Mouse (Mus musculus): ENCODE results near the gene AI413582. TPM values are rescaled to one million over a fixed set of nuclear protein-coding genes. Genes with fewer than 3 reads are reported as not detected.

AI413582 gene
- total RNA-seq, 2 experiments from 2014 or later = 10.8 to 15.5 TPM

DNA sequence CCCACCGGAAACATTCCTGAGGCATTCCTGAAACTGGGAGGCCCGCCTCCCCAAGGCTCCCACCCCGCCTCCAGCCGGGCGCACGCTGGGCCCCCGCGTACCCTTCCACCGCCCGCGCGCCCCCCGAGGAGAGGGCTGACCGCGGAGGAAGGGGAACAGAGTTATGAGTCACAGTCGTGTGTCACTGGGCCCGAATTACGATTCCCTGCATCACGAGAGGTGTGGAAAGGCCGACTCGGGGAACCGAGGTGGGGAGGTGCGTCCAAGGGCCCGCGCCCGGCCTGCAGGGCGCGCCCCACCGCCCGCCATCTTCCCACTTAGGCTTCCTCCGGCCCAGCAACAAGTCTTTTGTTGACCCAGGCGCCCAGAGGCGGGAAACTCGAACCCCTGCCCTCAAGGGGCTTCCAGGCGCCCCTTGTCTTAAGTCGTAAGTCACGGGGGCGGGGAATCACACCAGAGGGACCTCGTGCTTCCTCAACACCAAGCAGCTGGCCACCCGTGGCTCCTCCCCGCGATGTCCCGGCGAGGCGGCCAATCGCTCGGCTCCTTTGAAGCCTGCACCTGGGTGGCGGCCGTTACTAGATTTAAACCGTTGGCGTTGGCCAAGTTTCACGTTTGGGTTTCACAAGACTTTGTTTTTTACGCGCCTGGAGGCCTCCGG lies 9.9 kb downstream of the AI413582 start:
- peak; percentile 83 for DNase-seq

DNA sequence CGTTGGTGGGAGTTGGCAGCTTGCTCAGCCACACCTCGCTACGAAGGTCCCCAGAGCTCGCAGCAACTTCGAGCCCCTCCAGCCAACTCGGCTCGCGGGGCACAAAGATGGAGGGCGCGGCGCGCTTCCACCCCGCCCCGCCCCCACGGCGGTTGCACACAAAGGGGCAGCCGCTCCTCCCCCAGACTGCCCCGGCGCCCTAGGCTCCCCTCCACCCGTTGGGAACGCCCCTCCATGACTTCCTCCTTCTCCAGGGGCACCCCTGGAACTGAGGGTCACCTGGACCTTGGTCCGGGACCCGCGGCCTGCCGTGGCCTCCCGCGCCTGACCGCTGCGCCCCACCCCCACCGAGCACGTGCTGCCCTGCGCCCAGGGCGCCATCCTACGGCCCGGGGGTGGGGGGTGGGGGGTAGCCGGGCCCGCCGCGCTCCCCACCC lies 10.5 kb downstream of the AI413582 start:
- DNase-seq = peak; percentile 58

DNA sequence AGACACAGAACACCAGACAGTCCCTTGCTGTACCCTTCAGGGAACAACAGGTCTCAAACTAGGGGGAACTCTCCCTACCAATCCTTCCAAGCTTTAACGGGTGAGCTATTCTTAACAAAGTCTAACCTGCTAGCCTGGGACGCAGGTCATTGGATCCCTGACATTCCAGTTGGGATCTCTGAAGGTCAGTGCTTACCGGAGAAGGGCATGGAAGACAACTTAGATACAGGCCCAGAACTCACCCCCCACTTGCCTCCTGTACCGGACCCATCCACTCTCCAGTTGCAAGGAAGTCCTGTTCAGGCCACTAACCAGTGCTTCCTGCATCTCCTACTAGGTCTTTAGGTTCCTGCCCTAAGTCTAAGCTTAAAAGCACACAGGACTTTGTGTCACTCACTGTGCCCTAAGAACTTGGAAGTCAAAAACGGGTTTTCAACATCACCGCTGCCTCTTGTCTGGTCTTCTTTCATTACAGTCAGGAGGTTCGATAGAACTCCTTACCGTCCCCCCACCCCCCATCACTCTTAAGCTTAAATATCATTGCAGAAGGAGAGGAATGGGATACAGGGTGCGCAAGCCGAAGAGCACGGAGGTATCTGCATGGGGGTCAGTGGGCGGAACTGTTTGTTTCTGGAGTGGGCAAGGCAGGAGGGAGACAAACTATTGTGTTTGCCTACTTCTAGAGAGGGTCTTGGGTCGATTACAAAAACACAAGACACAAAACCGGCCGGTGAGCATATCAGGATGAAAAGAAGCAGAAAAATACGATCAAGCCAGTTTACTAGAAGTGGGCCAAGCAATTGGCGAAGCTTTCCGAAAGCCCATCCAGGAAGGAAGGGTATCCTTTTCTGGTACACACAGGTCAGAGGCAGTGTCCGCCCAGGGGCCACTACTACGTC lies 11.2 kb downstream of the AI413582 start:
- DNase-seq = no peak

DNA sequence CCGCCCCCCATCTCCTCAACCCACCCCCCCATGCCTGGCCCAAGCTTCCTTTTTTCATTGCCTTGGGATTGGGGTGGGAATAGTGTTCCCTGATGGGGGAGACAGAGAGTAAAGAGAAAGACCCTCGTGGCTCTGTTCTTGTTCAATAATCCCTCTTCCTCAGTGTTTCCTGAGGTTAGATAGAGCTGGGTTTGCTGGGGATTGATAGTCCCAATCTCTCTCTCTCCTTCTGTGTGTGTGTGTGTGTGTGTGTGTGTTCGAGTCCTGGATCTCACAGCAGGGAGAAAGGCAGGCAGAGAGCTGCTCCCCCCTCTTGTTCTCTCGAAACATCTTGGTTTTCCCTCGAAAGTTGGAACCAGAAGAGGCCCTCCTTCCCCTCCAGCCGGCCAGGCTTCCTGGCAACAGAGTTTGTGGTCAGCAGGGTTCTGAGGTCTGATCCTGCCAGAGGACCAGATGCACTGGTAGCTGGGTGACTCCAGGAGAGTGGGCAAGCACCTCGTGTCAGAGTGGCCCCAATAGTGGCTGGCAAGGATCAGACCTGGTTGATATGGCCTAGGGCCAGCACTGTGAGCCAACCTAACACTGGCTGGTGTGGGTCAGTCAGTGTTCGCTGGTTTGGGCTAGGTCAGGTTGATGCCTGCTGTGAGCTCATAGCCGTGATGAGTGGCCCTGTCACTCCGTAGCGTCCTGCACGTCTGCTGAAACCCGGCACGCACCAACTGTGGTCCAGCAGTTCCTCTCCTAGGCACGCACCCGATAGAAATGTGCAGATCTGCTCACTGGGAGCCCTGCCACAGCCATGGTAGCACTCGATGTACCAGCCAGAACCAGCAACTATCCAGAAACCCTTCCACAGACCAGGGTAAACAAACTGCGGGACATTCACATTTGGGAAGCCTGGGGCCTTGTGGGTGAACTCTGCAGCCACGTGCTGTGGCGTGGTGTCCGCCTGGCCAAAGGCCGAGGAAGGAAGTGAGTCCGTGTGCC lies 13.0 kb downstream of the AI413582 start:
- DNase-seq = no peak

DNA sequence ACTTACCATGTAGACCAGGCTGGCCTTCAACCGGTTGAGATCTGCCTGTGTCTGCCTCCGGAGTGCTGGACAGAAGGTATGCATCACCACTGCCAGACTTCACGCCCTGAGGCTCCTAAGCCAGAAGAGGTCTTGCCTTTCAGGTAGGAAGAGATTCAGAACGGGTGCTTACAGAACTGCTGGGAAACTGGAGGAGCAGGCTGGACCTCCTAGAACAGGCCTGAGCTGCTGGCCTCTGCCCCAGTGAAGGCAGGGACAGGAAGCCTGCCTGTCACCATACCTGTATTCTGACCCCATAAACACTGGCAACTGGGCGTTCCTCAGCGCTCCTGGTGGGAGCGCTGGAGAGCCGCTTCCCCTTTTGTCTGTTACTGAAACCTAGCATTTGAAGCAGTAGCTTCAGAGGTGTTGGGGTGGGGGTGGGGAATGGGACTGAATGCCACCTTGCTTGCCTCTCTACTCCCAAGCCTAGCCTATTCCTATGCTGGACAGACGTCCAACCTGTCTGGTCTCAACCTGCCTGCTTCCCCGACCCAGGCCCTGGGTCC lies 14.1 kb downstream of the AI413582 start:
- DNase-seq = no peak

DNA sequence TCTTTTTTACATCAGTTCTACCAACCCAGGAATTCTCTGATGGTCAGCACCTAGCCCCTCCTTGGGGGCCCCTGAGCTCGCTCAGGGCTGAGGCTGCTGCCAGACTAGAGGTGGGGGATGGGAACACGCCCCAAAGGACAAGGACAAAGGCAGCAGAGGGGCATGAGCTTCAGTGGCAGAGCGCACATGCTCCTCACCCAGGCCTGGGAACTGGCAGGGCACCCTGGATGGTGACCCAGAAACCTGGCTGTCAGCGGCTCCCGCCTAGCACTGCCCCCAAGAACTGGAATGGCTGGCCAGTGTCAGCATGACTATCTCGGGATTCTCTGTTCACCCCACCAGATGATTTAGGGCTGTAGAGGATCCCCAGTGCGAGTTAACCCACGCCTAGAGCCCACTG lies 16.3 kb downstream of the AI413582 start:
- DNase-seq = peak; percentile 51

DNA sequence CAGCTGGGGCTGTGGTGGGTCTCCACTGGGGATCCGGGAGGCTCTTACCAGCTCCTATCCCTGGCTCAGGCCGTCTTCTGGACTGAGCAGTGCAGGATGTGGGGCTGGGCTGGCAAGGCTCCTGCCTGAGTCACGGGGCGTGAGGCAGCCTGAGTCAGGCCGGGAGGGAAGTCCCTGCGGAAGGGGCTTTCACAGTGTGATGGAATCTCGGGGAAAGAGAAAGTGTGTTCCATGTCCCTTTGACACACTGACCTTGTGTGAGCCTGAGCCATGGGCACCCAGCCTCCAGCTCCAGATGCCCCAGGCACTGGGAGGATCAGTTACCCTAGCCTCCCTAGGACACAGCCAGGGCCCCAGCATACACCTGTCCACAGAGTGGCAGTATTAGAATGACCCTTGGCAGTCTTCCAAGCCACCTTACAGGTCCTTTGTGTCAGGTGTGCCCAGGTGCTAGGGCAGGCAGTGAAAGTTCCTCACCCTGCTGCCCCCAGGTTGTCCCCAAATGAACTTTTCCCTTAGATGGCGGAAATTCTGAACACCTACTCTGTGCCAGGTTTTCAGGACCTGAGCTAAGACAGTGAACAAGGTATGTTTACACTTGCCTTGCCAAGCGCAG lies 18.2 kb downstream of the AI413582 start:
- DNase-seq = peak; percentile 84

DNA sequence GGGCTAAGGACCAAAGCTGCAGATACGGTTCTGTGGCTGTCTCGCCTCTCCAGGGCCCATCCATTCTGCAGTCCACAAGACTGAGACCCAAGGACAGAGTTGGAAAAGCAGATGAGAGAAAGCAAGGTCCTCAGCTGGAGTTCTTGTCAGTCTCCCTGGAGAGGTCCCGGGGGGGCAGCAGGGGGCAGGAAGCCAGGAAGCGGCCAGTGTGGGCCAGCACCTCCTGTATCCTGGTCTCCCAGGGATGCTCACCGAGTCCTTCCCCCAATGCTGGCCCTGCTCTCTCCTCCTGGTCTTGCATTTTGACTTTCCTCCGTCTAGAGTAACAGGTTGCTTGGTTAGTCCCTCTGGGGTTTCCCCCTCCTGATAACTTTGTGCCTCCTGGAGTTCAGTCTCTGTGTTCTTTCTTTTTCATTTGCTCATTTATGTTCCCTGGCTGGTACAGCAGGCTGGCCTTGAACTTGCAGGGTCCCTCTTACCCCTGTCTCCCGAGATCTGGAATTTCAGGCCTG lies 18.9 kb downstream of the AI413582 start:
- DNase-seq = no peak

DNA sequence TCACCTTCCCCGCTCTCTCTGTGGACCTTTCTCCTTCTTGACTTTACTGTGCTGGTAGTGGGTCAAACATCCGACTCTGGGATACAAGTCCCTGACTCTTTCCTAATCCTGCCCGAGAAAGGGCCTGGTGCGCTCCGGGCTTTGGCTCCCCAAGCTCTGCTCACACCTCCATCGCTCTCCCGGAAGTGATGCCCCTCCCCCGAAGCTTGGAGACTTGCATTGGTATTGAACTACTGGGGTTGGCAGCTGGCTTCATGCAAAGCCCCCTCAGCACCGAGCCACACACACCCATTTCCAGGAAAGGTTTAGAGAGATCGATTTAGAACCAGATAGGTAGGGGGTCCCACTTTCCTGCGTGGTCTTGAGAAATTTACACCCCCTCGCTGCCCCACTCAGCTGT lies 19.6 kb downstream of the AI413582 start:
- no peak for DNase-seq

DNA sequence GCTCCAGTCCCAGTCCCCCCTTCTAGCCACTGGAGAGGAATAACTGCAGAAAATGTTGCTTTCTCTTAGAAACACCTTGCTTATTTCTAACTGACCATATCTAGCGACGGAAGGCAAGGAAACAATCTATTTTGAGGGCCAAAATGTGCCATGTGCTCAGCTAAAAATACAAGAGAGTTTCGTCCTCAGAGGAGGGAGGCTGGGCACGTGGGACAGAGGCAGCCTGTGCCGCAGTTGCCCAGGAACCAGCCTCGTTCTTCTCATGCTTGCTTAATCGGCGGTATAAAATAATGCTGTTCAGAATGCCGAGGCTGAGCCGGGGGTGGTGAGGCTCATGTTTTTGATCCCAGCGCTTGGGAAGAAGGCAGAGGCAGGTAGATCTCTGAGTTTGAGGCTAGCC lies 21.0 kb downstream of the AI413582 start:
- DNase-seq = no peak

DNA sequence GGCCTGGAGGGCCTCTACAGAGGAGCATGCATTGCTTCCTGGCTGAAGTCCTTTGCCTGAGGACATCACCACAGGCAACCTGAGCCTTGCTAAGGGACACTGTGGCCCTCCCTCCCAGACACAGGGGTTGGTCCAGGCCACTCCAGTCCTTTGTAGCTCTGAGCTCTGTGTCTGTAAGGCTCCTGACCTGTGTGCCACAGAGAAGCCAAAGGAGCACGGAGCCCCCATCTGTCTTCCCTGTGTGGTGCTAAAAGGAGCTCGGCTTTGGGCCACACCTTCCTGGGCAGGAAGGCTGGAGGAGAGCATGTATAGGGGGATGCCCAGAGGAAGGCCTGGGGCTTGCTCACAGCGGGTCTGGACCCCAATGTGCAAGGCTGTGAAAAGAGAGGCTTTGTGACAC lies 23.6 kb downstream of the AI413582 start:
- no peak for DNase-seq

DNA sequence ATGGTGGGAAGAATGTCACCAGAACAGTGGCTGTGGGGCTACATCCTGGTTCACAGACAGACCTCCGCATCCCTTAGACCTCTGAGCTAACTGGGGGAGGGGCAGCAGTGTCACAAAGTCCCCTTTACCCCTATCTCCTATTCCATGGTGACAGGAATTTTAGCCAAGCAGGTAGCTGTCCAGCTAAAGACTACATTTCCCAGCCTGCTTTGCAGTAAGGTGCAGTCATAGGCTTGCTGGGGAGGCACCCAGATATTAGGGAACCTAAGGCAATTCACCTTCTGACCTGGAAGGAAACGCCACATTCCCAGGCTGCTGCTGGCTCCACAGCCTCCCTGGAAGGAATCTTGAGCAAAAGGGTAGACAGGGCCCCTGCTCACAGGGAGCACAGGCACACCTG lies 24.3 kb downstream of the AI413582 start:
- no peak for DNase-seq

DNA sequence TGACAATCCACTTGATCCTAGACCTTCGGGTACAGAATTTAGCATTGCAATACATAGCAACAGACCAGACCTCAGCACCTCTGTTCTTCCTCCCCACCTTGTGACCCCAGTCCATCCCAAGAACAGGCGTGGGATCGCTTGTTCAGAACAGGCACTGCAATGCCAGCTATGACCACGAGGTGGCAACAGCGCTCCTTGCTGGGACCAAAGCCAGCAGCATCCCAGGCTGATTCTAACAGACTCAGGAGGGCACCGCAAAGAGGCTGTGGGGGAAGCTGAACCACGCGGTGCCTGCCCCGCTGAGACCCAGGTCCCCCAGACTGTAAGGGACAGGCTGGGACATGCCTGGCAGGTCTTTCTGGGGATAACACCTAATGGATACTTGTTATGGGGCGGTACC lies 30.8 kb downstream of the AI413582 start:
- DNase-seq = peak; percentile 94

DNA sequence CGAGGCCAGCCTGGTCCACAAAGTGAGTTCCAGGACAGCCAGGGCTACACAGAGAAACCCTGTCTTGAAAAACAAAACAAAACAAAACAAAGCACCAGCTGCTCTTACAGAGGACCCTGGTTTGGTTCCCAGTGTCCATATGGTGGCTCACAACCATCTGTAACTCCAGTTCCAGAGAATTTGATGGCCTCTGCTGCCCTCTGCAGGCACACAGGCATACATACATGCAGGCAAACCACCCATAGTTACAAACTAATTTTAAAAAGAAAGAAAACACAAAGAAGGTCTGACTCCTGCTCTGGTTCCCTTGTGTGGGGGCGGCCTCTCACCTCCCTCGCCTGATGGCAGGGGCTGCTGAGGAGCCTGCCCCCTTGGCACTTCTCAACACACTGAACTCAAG lies 32.2 kb downstream of the AI413582 start:
- DNase-seq = no peak

DNA sequence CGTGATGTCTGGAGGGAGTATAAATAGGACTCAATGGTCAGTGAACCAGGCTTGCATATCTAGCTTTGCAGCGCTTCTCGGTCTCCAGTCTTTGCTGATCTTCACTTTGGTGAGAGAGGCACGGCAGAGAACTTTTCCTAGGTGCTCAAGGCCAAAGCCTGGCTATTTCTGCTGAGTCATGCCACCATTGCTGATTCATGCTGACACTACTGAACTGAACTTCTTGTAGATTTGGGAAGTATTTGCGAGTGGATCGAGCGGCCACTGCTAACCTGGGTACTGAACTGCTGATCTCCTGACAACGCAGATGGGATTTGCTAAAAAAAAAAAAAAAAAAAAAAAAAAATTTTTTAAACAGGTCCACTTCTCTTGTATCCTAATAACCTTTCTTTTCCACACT lies 33.5 kb downstream of the AI413582 start:
- DNase-seq = no peak

DNA sequence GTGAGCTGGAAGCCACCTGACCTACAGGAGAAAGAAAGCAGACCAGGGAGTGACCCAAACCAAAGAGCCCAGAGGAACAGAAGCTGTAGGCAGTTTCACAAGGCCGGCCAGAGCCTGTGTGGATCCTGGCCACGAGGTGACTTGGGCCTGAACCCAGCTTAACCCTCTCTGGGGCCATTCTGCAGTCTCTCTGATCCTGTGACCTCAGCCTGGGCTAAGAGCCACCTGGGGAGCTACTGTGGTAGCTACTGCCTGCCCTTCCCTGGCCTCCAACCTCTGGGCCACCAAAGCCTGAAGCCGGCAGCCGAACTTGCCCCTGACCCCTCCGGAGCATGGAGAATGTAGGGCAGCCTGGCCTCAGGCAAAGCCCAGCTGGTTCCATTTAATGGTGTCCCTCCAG lies 36.8 kb downstream of the AI413582 start:
- peak; percentile 76 for DNase-seq

DNA sequence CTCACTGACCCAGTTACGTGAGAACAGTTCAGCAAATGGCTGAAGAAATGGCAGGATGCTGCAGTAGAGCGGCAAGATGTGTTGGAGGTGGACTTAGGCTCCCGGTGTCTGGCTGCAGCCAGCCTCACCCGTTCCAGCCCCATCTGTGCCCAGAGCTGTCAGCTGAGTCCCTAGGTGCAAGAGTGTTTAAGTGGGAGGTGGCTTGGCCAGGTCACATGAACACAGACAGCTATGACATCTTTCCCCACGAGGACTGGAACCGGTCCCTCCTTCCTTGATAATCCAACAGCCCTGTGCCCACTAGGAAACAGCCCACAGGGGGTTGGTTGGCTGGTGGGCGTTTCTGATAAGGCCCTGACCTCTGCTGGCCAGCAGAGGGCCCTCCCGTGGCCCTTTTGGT lies 37.5 kb downstream of the AI413582 start:
- no peak for DNase-seq

DNA sequence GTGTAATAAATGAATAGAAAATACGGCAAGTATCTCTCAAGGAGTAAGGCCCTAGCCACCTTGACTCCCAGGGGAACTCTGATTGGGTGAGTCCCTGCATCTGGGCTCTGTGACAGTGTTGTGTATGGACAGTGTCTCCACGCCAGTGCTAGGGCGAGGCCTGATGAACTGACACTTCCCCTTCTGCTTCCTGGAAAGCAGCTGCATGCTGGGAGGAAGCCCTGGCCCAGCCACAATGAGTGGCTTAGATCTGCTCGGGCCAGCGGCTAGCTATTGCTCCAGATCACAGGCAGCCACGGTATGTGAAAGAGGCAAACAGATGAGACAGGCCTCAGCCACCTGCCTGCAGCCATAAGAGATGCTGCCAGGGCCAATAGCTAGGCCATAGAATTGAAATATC lies 38.4 kb downstream of the AI413582 start:
- DNase-seq = no peak

DNA sequence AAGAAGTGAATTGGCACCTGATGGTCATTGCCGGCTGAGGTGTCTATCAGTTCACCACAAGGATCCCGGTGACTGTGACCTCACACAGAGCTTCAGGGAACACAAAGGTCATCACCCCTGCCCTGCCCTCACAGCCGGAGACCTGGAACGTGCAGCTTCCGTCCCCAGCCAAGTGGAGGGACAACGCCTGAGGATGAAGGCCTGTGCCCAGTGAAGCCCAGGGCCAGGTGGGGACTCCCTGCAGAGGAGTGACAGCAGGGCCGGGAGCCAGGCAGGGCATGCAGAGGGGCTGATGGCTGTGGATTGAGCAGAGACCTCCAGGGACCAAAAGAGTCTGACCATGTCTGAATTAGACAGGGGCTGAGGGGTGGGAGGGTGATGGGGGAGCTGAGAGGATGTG lies 42.4 kb downstream of the AI413582 start:
- DNase-seq = no peak

DNA sequence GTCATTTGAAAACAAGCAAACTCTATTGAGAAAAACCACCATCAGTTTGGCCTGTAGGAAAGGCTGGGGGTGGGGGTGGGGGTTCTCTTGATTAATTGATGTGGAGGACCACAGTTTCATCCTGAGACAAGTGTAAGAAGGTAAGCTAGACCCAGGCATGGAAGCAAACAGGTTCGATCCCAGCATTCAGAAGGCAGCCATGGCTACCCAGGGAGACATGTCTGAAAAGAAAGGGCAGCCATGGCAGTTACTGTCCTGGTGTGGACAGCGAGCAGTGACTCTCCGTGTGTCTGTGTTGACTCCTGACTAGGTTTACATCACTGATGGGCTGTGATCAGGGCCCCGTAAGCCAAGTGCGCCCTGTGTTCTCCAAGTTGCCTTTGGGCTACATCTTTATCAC lies 44.3 kb downstream of the AI413582 start, which contains the start of gene Grm4:
Grm4 (minus strand) TSS at position 101 of the 400 bp plus-strand sequence.
- no peak for DNase-seq

DNA sequence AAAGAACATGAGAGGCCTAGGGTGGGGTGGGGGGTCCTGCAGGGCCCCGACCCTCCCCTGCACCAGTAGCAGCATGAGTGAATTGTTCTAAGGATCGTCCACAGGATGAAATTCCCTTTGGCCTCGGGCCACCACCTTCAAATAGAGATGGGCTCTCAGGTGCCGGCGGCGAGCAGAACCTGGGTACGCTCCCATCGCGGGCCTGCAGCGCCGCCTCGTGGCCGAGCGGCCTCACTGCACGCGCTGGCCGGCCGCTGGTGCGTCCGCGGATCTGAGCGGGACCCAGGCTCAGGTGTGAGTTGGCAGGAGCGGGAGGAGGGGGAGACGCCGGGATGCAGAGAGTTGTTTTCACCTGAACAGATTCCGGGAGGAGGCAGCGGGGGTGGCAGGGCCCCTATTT lies 45.0 kb downstream of the AI413582 start:
- DNase-seq = peak; percentile 78

All from adrenal gland, postnatal 10 days (tissue).